Mouse (Mus musculus) hematopoietic stem cell, adult 5-6 weeks (primary cell): ENCODE measurements around the gene Mybph. TPM values are rescaled to one million over a fixed set of nuclear protein-coding genes. Genes with fewer than 3 reads are reported as not detected.
A peak's percentile ranks its signal among the peaks of the same experiment; 100 is the strongest.

Experiments used
- ATAC-seq, 2 experiments: fragments of 125-278 bp in 1 of 2; replicated peaks in 1 of 2; 2 replicates each; pipeline ENCODE4 v1.8.0; 2016 to 2017; ENCODE audit warnings: inconsistent platforms in 2 of 2, mild to moderate bottlenecking in 2 of 2, moderate number of reproducible peaks in 2 of 2, low read depth in 1 of 2, moderate TSS enrichment in 1 of 2; ENCODE audit not compliant: low FRiP score in 2 of 2, poor library complexity in 2 of 2, severe bottlenecking in 2 of 2, insufficient read depth in 1 of 2, low TSS enrichment in 1 of 2
- total RNA-seq: library from RNA; stranded (forward); fragments of 172-1452, 232-1000 nt; gene quantifications from 2 replicates; pipeline ENCODE4 v1.2.3, GENCODE M21; 2017

Gene Mybph
- total RNA-seq, 1 experiment from 2014 or later, result not detected

- no peak for ATAC-seq
Observed at GRCm38 (mm10) chr1:134221172-134221571, 27.9 kb downstream of the Mybph start.

GRCm38 (mm10) chr1:134222122-134223055 is 29.1 kb downstream of the Mybph start:
- ATAC-seq, result 0 out of 4 replicates have a peak, but pooled peaks of 1 of the 2 experiments have one; percentile 14

DNA sequence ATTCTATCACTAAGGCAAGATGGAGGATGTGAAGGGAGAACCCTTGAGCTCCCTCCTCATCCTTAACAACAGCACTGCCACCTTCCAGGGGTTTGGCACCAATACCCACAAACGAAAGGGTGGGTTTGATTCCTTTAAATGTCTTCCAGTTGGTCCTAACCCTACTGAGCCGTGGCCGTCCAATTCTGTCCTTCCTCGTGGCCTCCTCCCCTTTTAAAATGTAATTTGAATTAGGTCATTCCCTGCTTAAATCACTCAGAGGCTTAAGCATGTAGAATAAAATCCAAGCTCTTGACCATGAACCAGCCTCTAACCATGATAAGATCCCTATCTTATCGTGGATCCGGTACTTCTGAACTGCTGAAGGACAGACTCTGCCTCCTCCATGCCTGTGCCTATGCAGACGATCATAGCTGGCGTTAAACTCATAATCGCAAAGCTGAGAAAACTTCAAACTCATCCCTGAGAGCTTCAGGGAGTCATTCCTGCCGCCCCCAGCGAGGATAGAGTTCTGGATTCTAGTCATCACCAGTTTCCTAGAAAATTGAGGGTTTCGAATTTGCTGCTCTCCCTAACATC is 31.5 kb downstream of the Mybph start:
- ATAC-seq, result no peak

DNA sequence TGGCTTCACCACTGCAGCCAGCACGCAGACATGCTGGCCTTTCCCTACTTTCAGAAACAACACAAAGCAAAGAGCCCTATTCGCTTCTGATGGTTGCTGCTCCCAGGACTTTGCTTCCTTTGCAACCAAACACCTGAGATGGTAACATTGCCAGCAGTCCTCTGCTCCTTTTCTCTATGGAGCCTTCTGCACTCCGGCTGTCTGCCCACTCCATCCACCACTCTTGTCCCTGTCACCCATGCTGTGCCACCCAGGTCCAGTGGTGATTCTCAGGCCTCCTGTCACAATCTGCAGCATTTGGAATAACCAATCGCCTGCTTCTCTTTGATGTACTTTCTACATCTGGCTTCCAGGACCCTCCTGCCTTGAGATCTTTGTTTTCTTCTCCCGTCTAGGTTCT is 32.1 kb downstream of the Mybph start:
- ATAC-seq, result no peak

DNA sequence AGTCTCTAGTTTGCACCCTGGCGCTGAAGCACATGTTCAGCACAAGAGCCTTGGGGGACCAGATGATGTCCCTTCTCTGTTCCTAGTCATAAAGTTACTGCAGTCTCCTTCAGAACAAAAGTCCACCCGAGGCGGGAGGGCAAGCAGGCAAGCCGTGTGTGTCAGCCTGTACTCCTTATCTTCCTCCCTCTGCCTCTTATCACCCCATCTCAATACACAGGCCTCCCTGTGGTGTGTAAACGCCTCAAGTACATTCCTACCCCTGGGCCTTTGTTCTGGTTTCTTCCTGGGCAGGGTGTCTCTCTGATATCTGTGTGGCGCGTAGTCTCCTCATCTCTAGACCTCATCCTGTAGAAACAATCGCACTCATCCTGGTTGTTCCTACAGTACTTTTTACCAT is 33.5 kb downstream of the Mybph start:
- no peak for ATAC-seq

GRCm38 (mm10) chr1:134229806-134230575 is 36.7 kb downstream of the Mybph start:
- no peak for ATAC-seq

DNA sequence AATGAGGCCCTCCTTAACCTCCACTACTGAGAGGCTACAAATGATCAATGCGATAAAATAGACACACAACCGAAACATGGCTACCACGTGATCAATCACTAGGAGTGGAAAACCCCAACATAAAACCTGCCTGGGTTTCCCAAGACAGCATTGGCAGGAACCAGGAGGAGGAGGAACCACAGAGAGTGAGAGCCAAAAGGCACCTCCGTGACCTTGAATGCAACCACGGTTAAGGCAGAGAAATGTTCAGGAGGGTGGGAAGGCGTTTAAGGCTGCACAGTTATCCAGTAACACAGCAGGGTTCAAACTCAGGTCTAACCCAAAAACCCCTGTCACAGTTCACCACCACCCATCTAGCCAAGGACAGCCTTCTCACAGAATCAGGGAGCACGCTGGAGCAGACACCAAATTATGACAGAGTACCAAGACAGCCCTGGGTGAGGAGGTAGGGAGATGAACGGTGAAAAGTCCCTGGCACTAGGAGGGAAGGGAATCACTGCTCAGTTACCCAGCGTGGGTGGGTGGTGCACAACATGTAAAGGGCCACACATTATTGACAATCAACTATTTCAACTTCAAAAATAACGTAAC is 37.5 kb downstream of the Mybph start:
- ATAC-seq, result no peak

DNA sequence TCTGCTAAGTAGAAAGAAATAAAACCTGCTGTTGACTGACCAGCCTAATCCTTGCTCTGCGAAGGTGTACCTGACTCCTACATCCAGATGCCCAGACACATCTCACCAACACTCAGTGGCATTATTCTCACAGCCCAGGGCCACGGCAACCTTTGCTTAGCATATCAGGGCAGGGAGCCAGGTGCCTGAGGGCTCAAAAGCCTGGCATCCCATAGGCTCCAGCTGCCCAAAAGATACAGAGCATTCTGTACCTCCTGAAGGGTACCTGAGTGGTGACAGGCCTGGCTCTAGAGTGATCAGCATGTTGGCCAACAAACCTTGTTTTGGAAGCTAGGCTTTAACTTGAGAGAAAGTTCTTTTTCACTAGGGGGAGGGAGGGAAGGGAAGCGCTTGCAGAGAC is 38.0 kb downstream of the Mybph start:
- no peak for ATAC-seq

- ATAC-seq, result no peak
Observed at GRCm38 (mm10) chr1:134231681-134232080, 38.4 kb downstream of the Mybph start.

DNA sequence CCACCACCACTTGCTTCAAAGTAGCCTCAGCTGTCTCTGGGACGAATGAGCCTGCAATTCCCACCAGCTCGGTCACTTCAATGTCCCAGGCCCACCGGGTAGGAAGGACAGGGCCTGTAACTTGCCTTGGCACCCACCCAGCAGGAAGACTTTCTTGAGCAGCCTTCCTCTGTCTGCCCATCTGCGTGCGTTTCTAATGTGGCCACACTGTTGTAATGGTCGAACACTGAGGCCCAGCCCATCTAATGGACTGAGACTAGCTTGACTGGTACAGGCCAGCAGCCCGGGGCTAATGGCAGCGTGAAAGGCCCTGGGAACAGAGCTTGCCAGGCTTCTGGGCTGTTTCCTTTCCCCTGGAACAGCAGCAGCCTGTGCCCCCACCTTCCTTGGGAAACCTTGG is 39.1 kb downstream of the Mybph start:
- ATAC-seq, result no peak

- ATAC-seq, result peak; percentile 34 to 44; a peak in 3 of 4 replicates
Observed at GRCm38 (mm10) chr1:134232778-134233531, 39.7 kb downstream of the Mybph start.

DNA sequence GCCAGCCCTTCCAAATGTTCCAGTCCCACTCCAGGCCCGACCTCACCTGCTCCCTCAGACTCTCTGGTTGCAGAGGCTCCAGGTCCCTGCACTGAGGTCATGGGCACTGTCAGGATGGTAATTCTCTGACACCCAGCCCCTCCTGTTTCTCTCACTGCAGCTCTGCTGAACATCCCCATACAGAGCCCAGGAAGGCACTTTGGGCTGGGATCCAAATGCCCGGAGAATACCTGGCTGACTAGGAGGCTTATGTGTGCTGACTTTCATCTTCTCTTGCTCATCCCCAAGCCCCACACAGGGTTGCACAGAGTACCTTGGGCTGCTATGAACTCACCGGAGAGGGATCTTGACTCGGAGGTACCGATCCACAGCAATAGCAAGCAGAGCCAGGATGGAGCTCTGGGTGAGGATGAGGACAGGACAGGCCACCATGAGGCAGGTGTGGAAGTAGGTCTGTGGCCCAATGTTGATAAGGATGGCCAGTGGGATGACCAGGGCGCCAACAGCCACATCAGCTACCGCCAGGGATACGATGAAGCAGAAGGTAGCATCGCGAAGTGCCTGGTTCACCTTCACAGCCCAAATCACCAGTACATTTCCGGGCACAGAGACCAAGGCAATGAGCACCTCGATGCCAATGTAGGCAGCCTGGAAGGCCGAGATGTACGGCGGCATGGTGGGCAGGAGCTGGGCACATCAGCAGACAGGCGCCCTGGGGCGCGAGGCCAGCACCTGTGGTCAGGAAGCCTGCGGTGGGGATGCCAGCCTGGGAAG is 40.6 kb downstream of the Mybph start:
- no peak for ATAC-seq

DNA sequence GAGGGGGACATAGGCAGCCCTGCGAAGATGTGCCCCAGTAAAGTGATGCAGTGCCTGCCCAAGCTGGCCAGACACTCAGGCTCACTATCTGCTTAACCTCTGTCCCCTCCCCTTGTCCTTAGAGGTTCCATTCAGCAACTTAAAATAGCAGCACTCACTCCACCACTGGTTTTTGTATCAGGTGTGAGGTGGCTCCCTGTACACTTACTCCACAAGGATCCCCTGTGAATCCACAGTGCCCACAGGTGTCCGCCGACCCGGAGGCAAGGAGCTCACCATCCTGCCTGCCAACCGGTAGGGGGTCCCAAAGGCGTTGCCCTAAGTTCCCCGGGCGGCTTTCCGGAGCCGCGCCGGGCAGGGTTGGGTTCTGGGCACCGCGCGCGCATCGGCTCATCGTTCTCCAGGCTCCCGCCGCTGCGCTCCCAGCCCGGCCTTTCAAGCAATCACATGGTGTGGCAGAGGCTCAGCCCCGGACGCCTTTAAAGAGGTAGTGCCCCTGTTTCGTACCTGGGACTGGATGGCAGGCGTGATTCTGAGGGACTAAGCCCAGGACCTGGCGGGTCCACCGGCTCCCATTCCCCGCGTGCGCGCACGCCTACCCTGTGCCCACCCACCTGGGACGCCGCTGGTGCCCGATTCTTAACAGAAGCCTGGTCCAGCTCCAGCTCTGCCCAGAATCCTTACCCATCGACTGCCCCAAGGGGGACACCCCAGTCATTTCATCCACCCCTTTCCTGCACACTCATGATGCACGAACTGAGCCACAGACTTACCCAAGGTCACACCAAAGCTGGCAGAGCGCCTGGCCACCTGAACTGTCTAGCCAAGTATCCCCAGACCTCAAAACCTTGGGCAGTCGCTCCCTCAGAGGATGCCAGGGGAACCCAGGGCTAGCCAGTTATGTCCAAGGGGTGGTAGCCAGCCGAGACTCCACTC is 41.5 kb downstream of the Mybph start:
- ATAC-seq, result peak in 1 of 2 experiments; percentile 18; a peak in 1 of 4 replicates

- no peak for ATAC-seq
Observed at GRCm38 (mm10) chr1:134235391-134235921, 42.2 kb downstream of the Mybph start, which contains the start of gene Adora1. Adora1 (minus strand) TSS chr1:134235431.

GRCm38 (mm10) chr1:134236142-134236541 is 42.9 kb downstream of the Mybph start:
- no peak for ATAC-seq
